Mouse (Mus musculus): Measurements from ENCODE around the gene Gemin6. TPM values are rescaled to one million over a fixed set of nuclear protein-coding genes. Genes with fewer than 3 reads are reported as not detected.
"Not testable (repeated sequence)": the region's sequence is repeated elsewhere in the genome, so short reads cannot be mapped to it uniquely, and the experiment has no call there.

The Gemin6 gene
- total RNA-seq, 4 experiments from 2014 or later = 6.9 to 10.9 (median 9.2) TPM

- DNase-seq = no peak
Measured at GRCm38 (mm10) chr17:80235477-80235876, 11.2 kb downstream of the Gemin6 start.

- DNase-seq = no peak
Measured at GRCm38 (mm10) chr17:80236805-80237204, 12.6 kb downstream of the Gemin6 start.

GRCm38 (mm10) chr17:80237475-80237874 is 13.2 kb downstream of the Gemin6 start:
- no peak for DNase-seq

- DNase-seq = no peak
Measured at GRCm38 (mm10) chr17:80241594-80241993, 17.4 kb downstream of the Gemin6 start.

GRCm38 (mm10) chr17:80243116-80243515 is 18.9 kb downstream of the Gemin6 start:
- DNase-seq = no peak

- DNase-seq = no peak
Measured at GRCm38 (mm10) chr17:80252757-80253525, 28.7 kb downstream of the Gemin6 start.

GRCm38 (mm10) chr17:80254421-80254820 is 30.2 kb downstream of the Gemin6 start:
- DNase-seq = no peak

- peak; percentile 89 for DNase-seq
Measured at GRCm38 (mm10) chr17:80255208-80255607, 31.0 kb downstream of the Gemin6 start.

- DNase-seq = no peak
Measured at GRCm38 (mm10) chr17:80267065-80267464, 42.8 kb downstream of the Gemin6 start.

- DNase-seq = no peak
Measured at GRCm38 (mm10) chr17:80268151-80268550, 43.9 kb downstream of the Gemin6 start.

- not testable (repeated sequence) for DNase-seq
Measured at GRCm38 (mm10) chr17:80270622-80271021, 46.4 kb downstream of the Gemin6 start.

Other genes with a start within 250 kb of the Gemin6 start
- gene Hnrnpll, start 162.1 kb upstream of the Gemin6 start, total RNA-seq (2022) = 10 to 100 TPM; 47.6 to 53.1 (median 50.6) TPM
- 10 to 100 TPM; 12.7 to 18.1 (median 14.4) TPM for gene Galm, start 97.0 kb upstream of the Gemin6 start, total RNA-seq (2022)
- gene Srsf7, start 17.1 kb upstream of the Gemin6 start, total RNA-seq (2022) = 100 to 1,000 TPM in 3 of 4 experiments, 10 to 100 TPM in 1; 96.8 to 150 (median 119) TPM
- gene Ttc39d, start 17.0 kb upstream of the Gemin6 start, total RNA-seq (2022) = under 1 TPM in 2 of 4 experiments, not detected in 2; 0.09 to 0.11 TPM
- gene Morn2, start 65.8 kb downstream of the Gemin6 start, total RNA-seq (2022) = 10 to 100 TPM; 15.5 to 27.5 (median 19.9) TPM
- 10 to 100 TPM; 11.8 to 22.0 (median 16.8) TPM for gene Dhx57, start 66.0 kb downstream of the Gemin6 start, total RNA-seq (2022)
- 1 to 10 TPM in 3 of 4 experiments, under 1 TPM in 1; 0.78 to 2.8 (median 1.3) TPM for gene Arhgef33, start 83.0 kb downstream of the Gemin6 start, total RNA-seq (2022)
- 1 to 10 TPM in 2 of 4 experiments, not detected in 2; 2.3 to 2.8 TPM for gene Gm10190, start 149.1 kb downstream of the Gemin6 start, total RNA-seq (2022)

Measured in adrenal gland, adult 8-10 months (tissue).